Mouse (Mus musculus) liver, embryonic 14.5 days (tissue): ENCODE results near the gene Tmem135.

Experiments used
- CTCF ChIP-seq: IDR thresholded peaks from 2 replicates; pipeline ENCODE4 v1.5.1; 2016; ENCODE audit warnings: antibody characterized with exemption, low read depth, control low read depth
- EP300 ChIP-seq: IDR thresholded peaks from 2 replicates; pipeline ENCODE4 v1.6.1; 2016; ENCODE audit warnings: antibody characterized with exemption, low read depth

DNA sequence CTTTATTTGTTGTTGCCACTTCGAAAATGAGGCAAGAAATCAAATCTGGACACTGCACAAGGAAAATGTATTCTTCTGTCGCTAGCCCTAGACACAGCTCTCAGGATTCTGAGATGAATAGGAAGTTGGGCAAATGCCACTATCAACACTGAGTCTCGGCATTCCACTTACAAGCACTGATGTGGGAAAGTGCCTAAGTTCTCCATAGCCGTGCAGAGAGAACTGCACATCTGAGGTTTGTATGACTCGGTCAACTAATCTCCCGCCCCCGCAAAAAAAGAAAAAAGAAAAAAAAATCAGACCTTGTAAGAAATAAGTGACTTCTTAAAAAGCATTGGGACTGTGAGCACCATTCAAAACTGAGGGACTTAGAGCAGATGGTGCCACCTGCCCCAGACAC, 248.3 kb downstream of the Tmem135 start:
- TF ChIP-seq EP300 (no peak), CTCF (no peak)
